Mouse (Mus musculus): ENCODE results near the gene Matk.

GRCm38 (mm10) chr10:81242021-81242420 is 10.7 kb upstream of the Matk start:
- no peak for TF ChIP-seq CTCF (IDR thresholded peaks at IDR 0.05; ENCODE audit: borderline replicate concordance, insufficient read depth, low read depth, low read length)
- TF ChIP-seq POLR2A (IDR thresholded peaks at IDR 0.05; ENCODE audit: borderline replicate concordance, insufficient read depth, low read length), result no peak

Data from cerebellum, adult 2 months (tissue).